Mouse (Mus musculus): ENCODE results near the gene Rtn4rl1. TPM values are rescaled to one million over a fixed set of nuclear protein-coding genes. Genes with fewer than 3 reads are reported as not detected.

The Rtn4rl1 gene
- polyA plus RNA-seq, 1 experiment from 2014 or later: 16.5 TPM

- Histone ChIP-seq H3K9ac (no peak overlapping the region), H3K36me3 (no peaks in the 10 kb centered on the region), H3K27ac (replicated peaks) (peak overlapping the region; percentile 80), H3K4me1 (replicated peaks) (peaks cover 42% of the 10 kb centered on the region), H3K4me3 (no peak overlapping the region), H3K9me3 (no peaks in the 10 kb centered on the region), H3K4me2 (no peak overlapping the region), H3K27me3 (no peaks in the 10 kb centered on the region)
- no peak for ATAC-seq (ENCODE audit: low read depth)
- 82% methylated on average over 9 of the region's 9 CpGs for WGBS
Measured at GRCm38 (mm10) chr11:75249588-75249987, 56.0 kb downstream of the Rtn4rl1 start.

GRCm38 (mm10) chr11:75251006-75251512 is 57.5 kb downstream of the Rtn4rl1 start:
- 86% methylated on average over 4 of the region's 4 CpGs for WGBS
- ATAC-seq (ENCODE audit: low read depth): no peak
- H3K27ac ChIP-seq (replicated peaks): peak overlapping the region; percentile 80; the same call in 1 of the 2 replicates

GRCm38 (mm10) chr11:75251557-75252070 is 58.0 kb downstream of the Rtn4rl1 start:
- no peak overlapping the region for H3K9ac ChIP-seq
- no peak overlapping the region for H3K4me3 ChIP-seq
- no peaks in the 10 kb centered on the region for H3K27me3 ChIP-seq
- 64% methylated on average over 7 of the region's 7 CpGs for WGBS
- H3K9me3 ChIP-seq: no peaks in the 10 kb centered on the region
- H3K36me3 ChIP-seq: no peaks in the 10 kb centered on the region
- no peak overlapping the region for H3K4me2 ChIP-seq
- H3K27ac ChIP-seq (replicated peaks): no peak overlapping the region
- peaks cover 28% of the 10 kb centered on the region for H3K4me1 ChIP-seq (replicated peaks)
- no peak for ATAC-seq (ENCODE audit: low read depth)

More at GRCm38 (mm10) chr11:75251006-75251512, 57.5 kb downstream of the Rtn4rl1 start:
- Histone ChIP-seq H3K9me3 (no peaks in the 10 kb centered on the region), H3K27me3 (no peaks in the 10 kb centered on the region), H3K36me3 (no peaks in the 10 kb centered on the region), H3K4me3 (no peak overlapping the region), H3K4me1 (replicated peaks) (peaks cover 32% of the 10 kb centered on the region), H3K9ac (no peak overlapping the region), H3K4me2 (no peak overlapping the region)

- no peak for ATAC-seq (ENCODE audit: low read depth)
- Histone ChIP-seq H3K9ac (no peak overlapping the region), H3K9me3 (no peaks in the 10 kb centered on the region), H3K4me2 (no peak overlapping the region), H3K36me3 (no peaks in the 10 kb centered on the region), H3K27ac (replicated peaks) (no peak overlapping the region), H3K4me1 (replicated peaks) (peaks cover 28% of the 10 kb centered on the region), H3K4me3 (no peak overlapping the region), H3K27me3 (no peaks in the 10 kb centered on the region)
- 70% methylated on average over 13 of the region's 13 CpGs for WGBS
Measured at GRCm38 (mm10) chr11:75254252-75254912, 60.8 kb downstream of the Rtn4rl1 start.

GRCm38 (mm10) chr11:75255330-75255729 is 61.7 kb downstream of the Rtn4rl1 start:
- ATAC-seq (ENCODE audit: low read depth): no peak
- Histone ChIP-seq H3K9me3 (no peaks in the 10 kb centered on the region), H3K27ac (replicated peaks) (no peak overlapping the region), H3K9ac (no peak overlapping the region), H3K4me1 (replicated peaks) (peaks cover 31% of the 10 kb centered on the region), H3K27me3 (no peaks in the 10 kb centered on the region), H3K36me3 (no peaks in the 10 kb centered on the region), H3K4me2 (no peak overlapping the region), H3K4me3 (no peak overlapping the region)
- WGBS: 82% methylated on average over 5 of the region's 5 CpGs

- H3K9ac ChIP-seq: no peak overlapping the region
- H3K9me3 ChIP-seq: no peaks in the 10 kb centered on the region
- no peak overlapping the region for H3K27ac ChIP-seq (replicated peaks)
- no peak for ATAC-seq (ENCODE audit: low read depth)
- no peaks in the 10 kb centered on the region for H3K36me3 ChIP-seq
- H3K4me1 ChIP-seq (replicated peaks): peaks cover 49% of the 10 kb centered on the region
- 68% methylated on average over 4 of the region's 4 CpGs for WGBS
- no peak overlapping the region for H3K4me3 ChIP-seq
- H3K4me2 ChIP-seq: no peak overlapping the region
- H3K27me3 ChIP-seq: no peaks in the 10 kb centered on the region
Measured at GRCm38 (mm10) chr11:75257056-75257648, 63.6 kb downstream of the Rtn4rl1 start.

- Histone ChIP-seq H3K36me3 (no peaks in the 10 kb centered on the region), H3K4me1 (replicated peaks) (peaks cover 65% of the 10 kb centered on the region), H3K9me3 (no peaks in the 10 kb centered on the region), H3K9ac (0 out of 2 replicates have a peak overlapping the region, but pooled peaks have one; percentile 18), H3K4me3 (no peak overlapping the region), H3K27ac (replicated peaks) (no peak overlapping the region), H3K4me2 (no peak overlapping the region), H3K27me3 (no peaks in the 10 kb centered on the region)
- 69% methylated on average over 6 of the region's 6 CpGs for WGBS
- no peak for ATAC-seq (ENCODE audit: low read depth)
Measured at GRCm38 (mm10) chr11:75259416-75259815, 65.8 kb downstream of the Rtn4rl1 start.

- peak overlapping the region; percentile 18; the same call in 1 of the 2 replicates for H3K9ac ChIP-seq
- H3K36me3 ChIP-seq: no peaks in the 10 kb centered on the region
- no peaks in the 10 kb centered on the region for H3K27me3 ChIP-seq
- no peak for ATAC-seq (ENCODE audit: low read depth)
- H3K9me3 ChIP-seq: no peaks in the 10 kb centered on the region
- peak overlapping the region; percentile 18 for H3K27ac ChIP-seq (replicated peaks)
- 58% methylated on average over 10 of the region's 10 CpGs for WGBS
- no peak overlapping the region for H3K4me2 ChIP-seq
- peaks cover 63% of the 10 kb centered on the region for H3K4me1 ChIP-seq (replicated peaks)
- H3K4me3 ChIP-seq: no peak overlapping the region
Measured at GRCm38 (mm10) chr11:75259996-75260561, 66.5 kb downstream of the Rtn4rl1 start.

- Histone ChIP-seq H3K9ac (no peak overlapping the region), H3K4me1 (replicated peaks) (peaks cover 63% of the 10 kb centered on the region), H3K27me3 (no peaks in the 10 kb centered on the region), H3K36me3 (no peaks in the 10 kb centered on the region), H3K4me3 (no peak overlapping the region), H3K4me2 (no peak overlapping the region), H3K27ac (replicated peaks) (no peak overlapping the region), H3K9me3 (no peaks in the 10 kb centered on the region)
- ATAC-seq (ENCODE audit: low read depth): no peak
- WGBS: 84% methylated on average over 2 of the region's 2 CpGs
Measured at GRCm38 (mm10) chr11:75261016-75261415, 67.4 kb downstream of the Rtn4rl1 start.

- no peaks in the 10 kb centered on the region for H3K9me3 ChIP-seq
- no peak overlapping the region; the same call in 1 of the 2 replicates for H3K9ac ChIP-seq
- no peak overlapping the region for H3K4me2 ChIP-seq
- H3K27ac ChIP-seq (replicated peaks): 0 out of 2 replicates have a peak overlapping the region, but pooled peaks have one; percentile 18
- H3K4me1 ChIP-seq (replicated peaks): peaks cover 63% of the 10 kb centered on the region
- H3K36me3 ChIP-seq: no peaks in the 10 kb centered on the region
- WGBS: 64% methylated on average over 4 of the region's 4 CpGs
- no peak overlapping the region for H3K4me3 ChIP-seq
- H3K27me3 ChIP-seq: no peaks in the 10 kb centered on the region
- ATAC-seq (ENCODE audit: low read depth): no peak
Measured at GRCm38 (mm10) chr11:75261730-75262129, 68.1 kb downstream of the Rtn4rl1 start.

- no peak overlapping the region for H3K4me3 ChIP-seq
- H3K9ac ChIP-seq: 0 out of 2 replicates have a peak overlapping the region, but pooled peaks have one; percentile 26
- no peaks in the 10 kb centered on the region for H3K9me3 ChIP-seq
- H3K36me3 ChIP-seq: no peaks in the 10 kb centered on the region
- H3K4me1 ChIP-seq (replicated peaks): peaks cover 62% of the 10 kb centered on the region
- H3K27ac ChIP-seq (replicated peaks): peak overlapping the region; percentile 80
- no peak for ATAC-seq (ENCODE audit: low read depth)
- 91% methylated on average over 3 of the region's 3 CpGs for WGBS
- H3K4me2 ChIP-seq: no peak overlapping the region
- no peaks in the 10 kb centered on the region for H3K27me3 ChIP-seq
Measured at GRCm38 (mm10) chr11:75262181-75262580, 68.6 kb downstream of the Rtn4rl1 start.

- H3K9me3 ChIP-seq: no peaks in the 10 kb centered on the region
- H3K27me3 ChIP-seq: no peaks in the 10 kb centered on the region
- H3K27ac ChIP-seq (replicated peaks): peak overlapping the region; percentile 80
- 54% methylated on average over 5 of the region's 5 CpGs for WGBS
- ATAC-seq (ENCODE audit: low read depth): no peak
- no peak overlapping the region for H3K4me2 ChIP-seq
- 0 out of 2 replicates have a peak overlapping the region, but pooled peaks have one; percentile 26 for H3K9ac ChIP-seq
- no peak overlapping the region for H3K4me3 ChIP-seq
- peaks cover 57% of the 10 kb centered on the region for H3K4me1 ChIP-seq (replicated peaks)
- no peaks in the 10 kb centered on the region for H3K36me3 ChIP-seq
Measured at GRCm38 (mm10) chr11:75262791-75263190, 69.2 kb downstream of the Rtn4rl1 start.

All from neural tube, embryonic 13.5 days (tissue).